Mouse (Mus musculus) mouse embryonic stem cell (cell line): ENCODE results near the gene Aim2.
"Not testable (repeated sequence)": the region's sequence is repeated elsewhere in the genome, so short reads cannot be mapped to it uniquely, and the experiment has no call there.

Experiments
- in situ Hi-C, 2 experiments: fragments of 300-500 bp; cut with MboI; formaldehyde crosslinking; loops; 1 replicate in 1 of 2; 3 replicates in 1 of 2; pipeline ENCODE4 v1.14.3; 2019 to 2020; ENCODE audit warnings: low sequenced_read_pairs in 2 of 2, low pct_unique_long_range_greater_than_20kb in 1 of 2, mixed read lengths in 1 of 2; ENCODE audit not compliant: unreplicated experiment in 1 of 2

Aim2 gene

GRCm38 (mm10) chr1:173350372-173350957 lies at the start of gene Aim2:
TSS of gene Aim2 (plus strand) at chr1:173350879.
- in situ Hi-C loops: no loop called here

GRCm38 (mm10) chr1:173302795-173303194 lies 47.9 kb upstream of the Aim2 start:
- in situ Hi-C loops: loop anchor here in 1 of 2 experiments (5.0 kb wide), 1 partner anchor 1000 kb away; no protein-coding TSS in a partner anchor

- in situ Hi-C loops: not testable (repeated sequence)
Measured at GRCm38 (mm10) chr1:173313535-173314050, 37.1 kb upstream of the Aim2 start.

- in situ Hi-C loops: loop anchor here in 1 of 2 experiments (5.0 kb wide), 1 partner anchor 82 kb away; no protein-coding TSS in a partner anchor
Measured at GRCm38 (mm10) chr1:173315725-173316124, 35.0 kb upstream of the Aim2 start.

- in situ Hi-C loops: loop anchor here in 1 of 2 experiments (5.0 kb wide), 1 partner anchor 79 kb away; no protein-coding TSS in a partner anchor
Measured at GRCm38 (mm10) chr1:173317925-173318477, 32.7 kb upstream of the Aim2 start.

- in situ Hi-C loops: loop anchor here in 1 of 2 experiments (5.0 kb wide), 1 partner anchor 56 kb away; no protein-coding TSS in a partner anchor
Measured at GRCm38 (mm10) chr1:173321593-173322248, 29.0 kb upstream of the Aim2 start.

GRCm38 (mm10) chr1:173322249-173322627 lies 28.4 kb upstream of the Aim2 start:
- in situ Hi-C loops: loop anchor here in 1 of 2 experiments (5.0 kb wide), 1 partner anchor 55 kb away; no protein-coding TSS in a partner anchor

GRCm38 (mm10) chr1:173323839-173324585 lies 26.7 kb upstream of the Aim2 start:
- in situ Hi-C loops: loop anchor here in 1 of 2 experiments (5.0 kb wide), 1 partner anchor 53 kb away; no protein-coding TSS in a partner anchor

GRCm38 (mm10) chr1:173324961-173325360 lies 25.7 kb upstream of the Aim2 start:
- in situ Hi-C loops: loop anchor here in 1 of 2 experiments (5.0 to 25.0 kb wide), 2 partner anchors 52 to 913 kb away; no protein-coding TSS in a partner anchor

GRCm38 (mm10) chr1:173325395-173325794 lies 25.3 kb upstream of the Aim2 start:
- in situ Hi-C loops: loop anchor here in 1 of 2 experiments (25.0 kb wide), 1 partner anchor 913 kb away; no protein-coding TSS in a partner anchor

- in situ Hi-C loops: loop anchor here in 1 of 2 experiments (25.0 kb wide), 1 partner anchor 914 kb away; no protein-coding TSS in a partner anchor
Measured at GRCm38 (mm10) chr1:173326552-173326951, 24.1 kb upstream of the Aim2 start.

GRCm38 (mm10) chr1:173328446-173328845 lies 22.2 kb upstream of the Aim2 start:
- in situ Hi-C loops: loop anchor here in 1 of 2 experiments (25.0 kb wide), 1 partner anchor 916 kb away; no protein-coding TSS in a partner anchor

GRCm38 (mm10) chr1:173329185-173329584 lies 21.5 kb upstream of the Aim2 start:
- in situ Hi-C loops: loop anchor here in 1 of 2 experiments (25.0 kb wide), 1 partner anchor 917 kb away; no protein-coding TSS in a partner anchor

GRCm38 (mm10) chr1:173329743-173330142 lies 20.9 kb upstream of the Aim2 start:
- in situ Hi-C loops: loop anchor here in 1 of 2 experiments (25.0 kb wide), 1 partner anchor 917 kb away; no protein-coding TSS in a partner anchor

GRCm38 (mm10) chr1:173332418-173332817 lies 18.3 kb upstream of the Aim2 start:
- in situ Hi-C loops: loop anchor here in 1 of 2 experiments (25.0 kb wide), 1 partner anchor 920 kb away; no protein-coding TSS in a partner anchor

GRCm38 (mm10) chr1:173333312-173334253 lies 17.1 kb upstream of the Aim2 start, which contains the start of gene Ackr1:
TSS of gene Ackr1 (minus strand) at chr1:173333750.
- in situ Hi-C loops: loop anchor here in 1 of 2 experiments (25.0 kb wide), 1 partner anchor 921 kb away; no protein-coding TSS in a partner anchor

GRCm38 (mm10) chr1:173335903-173336302 lies 14.8 kb upstream of the Aim2 start:
- in situ Hi-C loops: loop anchor here in 1 of 2 experiments (25.0 kb wide), 1 partner anchor 924 kb away; no protein-coding TSS in a partner anchor
